Mouse (Mus musculus) c-Kit-negative CD71-positive TER-119-positive erythroid progenitor cells, embryonic 14.5 days (primary cell): ENCODE data around the gene Hoxa7.

Source experiments
- DNase-seq: peaks from one replicate; pipeline ENCODE4 v3.0.0-alpha.2; 2013; ENCODE audit warnings: low read depth, low spot score

The Hoxa7 gene

DNA sequence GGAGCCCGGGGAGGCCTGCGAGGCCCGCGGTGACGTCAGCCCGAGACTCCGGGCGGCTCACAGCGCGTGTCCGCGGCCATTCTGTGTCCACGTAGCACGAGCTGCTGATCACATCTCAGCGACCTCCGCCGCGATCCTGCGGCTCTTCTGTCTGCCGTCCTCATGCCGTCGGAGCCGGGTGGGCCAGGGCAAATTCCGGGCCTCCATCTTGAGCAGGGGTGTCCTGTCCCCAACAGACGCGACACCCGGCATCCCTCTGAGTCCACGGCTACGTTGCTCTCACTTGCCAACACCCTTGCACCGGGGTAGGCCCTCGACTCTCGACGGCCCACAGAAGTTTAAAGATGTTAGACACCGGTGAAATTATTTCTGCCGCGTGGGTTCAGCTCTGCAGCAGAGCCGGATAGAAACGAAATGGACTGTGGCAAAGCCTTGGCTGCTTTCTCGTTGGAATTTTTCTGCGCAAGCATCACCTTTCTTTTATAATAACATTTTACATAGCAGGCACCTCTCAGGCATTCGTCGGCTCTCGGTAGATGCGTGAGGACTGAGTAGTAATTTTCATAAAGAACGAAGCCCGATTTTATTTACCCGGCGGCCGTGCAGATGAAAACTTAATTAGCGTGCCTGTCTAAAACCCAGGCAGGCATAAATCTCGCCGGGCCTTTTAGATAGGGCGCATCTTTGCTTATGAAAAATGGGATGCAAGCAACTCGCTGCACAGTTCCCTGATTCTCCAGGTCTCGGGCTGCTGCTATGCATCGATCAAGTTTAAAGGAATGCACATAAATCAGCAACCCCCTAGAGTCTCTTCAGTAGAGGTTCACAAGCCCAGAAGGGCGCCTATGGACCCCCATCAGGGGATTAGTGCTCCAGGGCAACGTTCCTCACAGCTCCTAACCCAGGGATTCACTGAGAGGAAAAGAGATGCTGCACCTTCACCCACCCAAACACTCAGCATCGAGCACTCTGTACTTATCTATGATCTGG is 32.2 kb upstream of the Hoxa7 start:
- DNase-seq, result no peak

DNA sequence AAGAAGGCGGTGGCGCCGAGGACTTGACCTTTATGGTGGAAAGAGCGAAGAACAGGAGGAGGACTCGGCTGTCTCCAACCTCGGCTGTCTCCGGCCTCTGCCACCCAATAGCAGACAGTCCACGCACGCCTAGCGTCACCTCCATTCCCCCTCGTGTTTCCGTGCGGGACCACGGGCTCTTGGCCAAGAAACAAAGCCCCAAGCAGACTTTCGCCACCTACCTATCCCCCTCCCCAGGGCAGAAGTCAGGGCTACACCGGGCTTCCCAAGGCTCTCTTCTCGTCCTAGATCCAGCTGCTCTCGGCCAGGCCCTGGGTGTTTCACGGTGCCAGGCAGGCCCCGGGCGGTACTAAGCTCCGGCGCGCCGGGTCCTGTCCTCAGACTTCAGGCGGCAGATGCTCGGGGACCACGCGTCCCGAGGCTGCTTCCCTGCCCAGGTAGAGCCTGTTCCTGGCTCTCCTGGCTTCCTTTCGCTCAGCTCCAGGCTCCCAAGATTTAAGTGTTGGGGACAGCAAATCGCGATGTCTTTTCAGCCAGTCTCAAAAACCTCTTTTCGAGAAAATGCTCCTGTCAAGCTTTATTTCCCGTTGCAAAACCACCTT is 31.2 kb upstream of the Hoxa7 start:
- DNase-seq, result no peak

DNA sequence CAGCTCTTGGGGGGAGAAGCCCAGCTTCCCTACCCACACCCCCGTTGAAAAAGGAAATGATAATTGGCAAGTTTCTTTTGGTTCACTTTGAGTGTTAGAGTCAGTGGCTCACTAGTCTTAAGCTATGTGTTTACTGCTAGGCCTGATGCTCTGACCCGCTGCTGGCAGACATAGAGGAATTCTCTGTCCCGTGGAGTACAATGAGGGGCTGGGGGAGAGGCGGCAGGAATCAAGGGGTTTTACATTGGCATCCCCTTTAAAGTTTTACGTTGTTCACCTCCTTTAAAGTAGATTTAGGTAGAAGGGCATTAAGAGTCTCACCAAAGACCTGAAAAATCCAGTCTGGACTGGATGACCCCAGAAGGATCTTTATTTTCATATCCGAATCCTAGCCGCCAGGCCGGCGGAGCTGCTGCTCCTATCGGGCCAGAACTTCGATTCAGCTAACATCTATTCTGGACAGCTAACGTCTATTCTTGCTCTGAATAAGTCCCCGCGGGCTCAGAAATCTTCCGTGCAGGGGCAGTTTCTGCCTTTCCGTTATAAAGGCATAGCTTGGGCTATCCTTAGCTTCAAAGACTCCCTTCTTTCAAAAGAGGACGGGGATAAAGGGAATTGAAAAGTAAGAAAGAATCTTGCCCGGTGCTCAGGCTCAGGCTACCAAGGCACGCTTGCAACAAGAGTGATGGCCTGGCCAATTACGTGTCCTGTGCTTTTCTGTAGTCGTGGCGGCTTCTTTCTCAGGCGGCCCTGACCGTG is 30.5 kb upstream of the Hoxa7 start:
- DNase-seq, result no peak

DNA sequence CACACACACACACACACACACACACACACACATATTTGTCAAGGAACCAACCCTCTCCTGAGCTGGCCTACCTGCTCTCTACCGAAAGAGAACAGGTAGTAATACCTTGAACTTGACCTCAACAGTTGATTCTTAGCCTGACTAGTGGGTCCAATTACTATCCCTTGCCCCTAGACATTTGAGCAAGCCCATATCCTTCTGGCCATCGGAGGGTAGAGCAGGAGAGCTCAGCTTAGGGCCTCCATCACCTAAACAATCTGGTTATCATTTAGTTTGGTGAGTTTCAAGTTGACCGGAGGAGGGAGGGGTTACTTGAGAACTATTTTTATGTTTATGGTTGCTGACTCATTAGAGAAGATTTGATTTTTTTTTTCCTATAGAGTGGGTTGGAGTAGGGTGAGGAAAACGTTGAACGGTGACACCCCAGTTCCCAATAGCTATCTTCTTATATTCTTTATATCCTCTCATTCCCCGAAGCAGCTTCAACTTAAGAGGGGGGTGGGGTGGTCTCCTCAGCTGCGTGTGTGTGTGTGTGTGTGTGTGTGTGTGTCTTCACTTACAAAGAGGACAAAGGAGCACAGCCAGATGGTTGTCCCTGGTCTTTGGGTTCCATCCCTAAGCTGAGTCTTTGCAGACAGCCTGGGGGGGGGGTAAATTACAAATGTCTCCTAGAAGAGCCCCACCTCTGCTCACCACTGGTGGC is 29.7 kb upstream of the Hoxa7 start:
- DNase-seq, result no peak

DNA sequence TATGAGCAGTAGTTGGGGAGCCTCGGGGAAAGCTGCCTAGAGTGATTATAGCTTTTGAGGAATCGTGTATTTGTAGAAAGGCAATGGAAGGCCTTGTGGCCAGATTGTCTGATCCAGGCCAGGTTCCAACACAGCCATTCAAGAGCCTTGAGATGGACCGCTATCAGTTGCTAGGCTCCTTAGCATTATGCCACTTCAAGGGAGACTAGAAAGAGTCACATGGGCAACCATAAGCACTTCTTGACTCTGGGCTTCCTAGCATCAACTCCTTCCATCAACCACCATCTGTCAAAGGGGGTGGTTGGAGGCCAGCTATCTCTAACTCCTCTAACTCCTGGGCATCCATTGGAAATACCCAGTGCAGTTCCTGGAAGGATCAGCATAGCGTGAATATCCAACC is 28.2 kb upstream of the Hoxa7 start:
- DNase-seq, result no peak

DNA sequence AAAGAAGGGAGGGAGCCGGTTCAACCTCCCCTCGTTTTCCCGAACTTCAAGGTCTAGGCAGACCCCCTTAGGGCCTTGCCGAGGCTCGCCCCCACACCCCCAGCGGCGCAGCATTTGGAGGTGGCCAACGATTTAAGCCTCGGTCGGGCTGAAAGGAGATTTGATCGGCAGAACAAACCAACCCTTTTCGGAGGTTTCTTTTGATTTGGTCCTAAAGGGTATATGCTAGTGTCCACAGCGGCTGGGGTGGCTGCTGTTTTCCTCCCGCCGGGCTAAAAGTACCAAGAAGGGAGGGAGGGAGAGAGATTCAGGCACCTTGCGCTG is 27.7 kb upstream of the Hoxa7 start:
- no peak for DNase-seq

DNA sequence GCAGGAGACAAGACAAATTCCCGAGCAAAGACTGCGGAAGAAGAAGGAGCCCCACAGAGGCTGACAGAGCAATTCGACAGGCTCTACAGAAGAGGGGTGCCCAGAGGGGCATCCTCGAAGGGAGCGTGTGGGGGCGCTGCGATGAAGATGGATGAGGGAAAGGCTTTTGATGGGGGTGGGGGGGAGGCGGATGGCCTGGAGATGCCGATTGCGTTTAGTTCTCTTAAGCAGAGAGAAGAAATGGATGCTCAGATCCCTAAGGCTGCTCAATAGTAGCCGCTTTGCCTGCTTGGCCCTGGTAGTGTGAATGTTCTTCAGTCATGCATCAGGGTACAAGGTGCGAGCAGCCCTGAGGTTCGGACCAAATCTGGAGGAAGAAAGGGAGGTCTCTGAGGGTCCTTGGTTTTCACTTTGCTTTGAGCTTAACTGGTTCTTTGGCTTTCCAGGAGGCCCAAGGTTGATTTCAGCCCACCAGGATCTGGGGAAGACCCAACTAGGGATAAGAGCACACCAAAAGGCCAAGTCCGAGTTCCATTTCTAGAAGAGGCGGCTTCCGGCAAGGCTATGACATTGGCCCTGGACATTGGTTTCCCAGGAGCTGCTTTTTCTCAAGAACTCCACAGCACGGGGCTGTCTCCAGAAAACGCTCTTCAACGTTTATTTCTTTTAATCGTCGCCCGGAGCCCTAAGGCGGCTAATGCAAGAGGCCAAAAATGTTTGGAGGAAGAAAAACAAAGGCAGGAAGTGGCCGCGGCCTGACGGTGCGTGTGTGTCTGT is 27.2 kb upstream of the Hoxa7 start:
- DNase-seq, result no peak

DNA sequence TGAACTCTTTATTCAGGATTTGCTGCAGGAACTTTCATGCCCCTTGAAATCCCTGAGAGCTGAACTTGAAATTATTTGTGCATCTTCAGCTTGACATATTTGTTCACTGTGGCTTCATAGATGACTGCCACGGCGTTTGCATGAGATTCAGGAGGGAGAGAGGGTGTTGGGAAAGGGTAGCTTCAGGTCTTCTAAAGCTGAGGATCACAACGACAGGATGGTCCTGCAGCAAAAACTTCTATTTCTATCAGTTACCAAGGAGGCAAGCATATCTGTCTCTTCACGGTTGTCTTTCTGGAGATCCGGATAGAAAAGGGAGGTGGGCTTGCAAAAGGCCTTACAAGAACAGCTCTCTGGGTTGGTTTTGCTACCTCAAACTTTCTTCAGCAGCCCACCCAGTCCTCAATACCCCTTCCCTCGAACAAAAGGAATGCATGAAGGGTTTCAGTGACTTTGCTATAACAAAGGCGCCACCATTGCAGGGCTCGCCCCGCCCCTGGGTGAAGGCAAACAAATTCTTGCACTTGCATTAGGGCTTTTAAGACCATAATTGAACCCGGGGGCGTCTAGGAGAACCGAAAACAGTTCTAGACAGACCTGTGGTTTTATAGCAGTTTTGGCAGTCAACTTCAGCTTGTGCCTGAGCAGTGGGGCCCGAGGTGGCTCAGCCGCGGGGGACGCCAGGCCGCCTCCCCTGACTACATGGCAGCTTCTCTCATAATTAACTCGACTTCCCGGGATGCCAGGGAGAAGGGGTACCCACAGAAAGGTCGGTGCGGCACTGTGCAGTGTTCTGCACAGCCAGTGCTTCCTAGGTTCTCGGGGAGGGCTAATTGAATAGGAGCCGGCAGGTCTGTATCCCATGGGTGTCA is 26.3 kb upstream of the Hoxa7 start:
- no peak for DNase-seq

DNA sequence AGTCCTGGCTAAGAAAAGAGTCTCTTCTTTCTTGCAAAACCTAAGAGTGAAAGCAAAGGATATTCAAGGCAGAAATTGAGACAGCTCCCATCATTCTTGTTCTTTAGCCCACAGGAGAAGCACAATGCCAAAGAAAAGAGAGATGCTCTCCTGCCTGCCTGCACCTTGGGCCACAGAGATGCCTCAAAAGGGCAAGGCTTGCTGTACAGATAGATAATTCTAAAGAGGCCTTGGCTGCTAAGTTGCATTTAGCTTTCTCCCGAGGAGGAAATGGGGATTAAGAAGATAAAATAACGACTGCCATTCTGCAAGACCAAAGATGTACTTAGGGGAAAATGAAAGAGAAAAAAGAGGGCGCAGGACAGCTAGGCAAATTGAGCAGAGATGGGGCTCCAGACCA is 25.3 kb upstream of the Hoxa7 start:
- DNase-seq, result no peak

DNA sequence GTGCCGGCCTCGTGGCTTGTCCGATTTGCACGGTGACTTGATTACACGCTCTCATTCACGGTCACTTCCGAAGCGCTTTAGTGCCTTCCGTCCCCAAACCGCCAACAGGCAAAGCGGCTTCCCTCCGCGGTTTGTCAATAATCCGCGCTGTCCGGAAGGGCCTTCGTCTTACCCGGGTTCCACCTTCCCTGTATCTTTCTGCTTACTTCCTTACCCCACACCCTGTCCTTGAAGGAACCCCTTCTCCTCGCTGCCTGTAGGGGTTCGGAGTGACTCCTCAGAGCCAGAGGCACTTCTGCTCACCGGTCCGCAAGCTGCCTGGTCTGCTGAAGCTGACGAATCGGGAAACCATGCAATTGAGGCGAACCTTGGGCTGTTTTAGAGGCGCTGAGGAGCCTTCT is 24.7 kb upstream of the Hoxa7 start:
- DNase-seq, result no peak

DNA sequence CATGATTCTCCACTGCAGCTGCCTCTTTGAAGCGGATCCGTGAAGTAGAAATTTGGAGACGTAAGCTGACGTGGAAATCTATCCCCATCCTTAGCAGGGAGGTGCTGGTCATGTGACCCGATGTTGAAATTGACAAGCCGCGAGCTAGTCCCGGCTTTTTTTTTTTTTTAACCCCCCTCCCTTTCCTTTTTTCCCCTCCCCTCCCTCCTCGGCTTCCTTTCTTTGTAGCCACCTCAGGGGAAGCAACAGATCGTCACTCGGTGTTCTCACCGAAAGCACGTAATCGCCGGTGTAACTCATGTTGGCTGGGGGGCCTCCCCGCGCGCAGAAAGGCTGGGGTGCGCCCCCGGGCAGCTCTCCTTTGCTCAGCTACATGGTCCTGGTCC is 24.1 kb upstream of the Hoxa7 start, which contains the start of gene Hoxa11:
Gene Hoxa11, minus strand, starts transcription at position 54 of the 386 bp plus-strand sequence.
- DNase-seq, result no peak

DNA sequence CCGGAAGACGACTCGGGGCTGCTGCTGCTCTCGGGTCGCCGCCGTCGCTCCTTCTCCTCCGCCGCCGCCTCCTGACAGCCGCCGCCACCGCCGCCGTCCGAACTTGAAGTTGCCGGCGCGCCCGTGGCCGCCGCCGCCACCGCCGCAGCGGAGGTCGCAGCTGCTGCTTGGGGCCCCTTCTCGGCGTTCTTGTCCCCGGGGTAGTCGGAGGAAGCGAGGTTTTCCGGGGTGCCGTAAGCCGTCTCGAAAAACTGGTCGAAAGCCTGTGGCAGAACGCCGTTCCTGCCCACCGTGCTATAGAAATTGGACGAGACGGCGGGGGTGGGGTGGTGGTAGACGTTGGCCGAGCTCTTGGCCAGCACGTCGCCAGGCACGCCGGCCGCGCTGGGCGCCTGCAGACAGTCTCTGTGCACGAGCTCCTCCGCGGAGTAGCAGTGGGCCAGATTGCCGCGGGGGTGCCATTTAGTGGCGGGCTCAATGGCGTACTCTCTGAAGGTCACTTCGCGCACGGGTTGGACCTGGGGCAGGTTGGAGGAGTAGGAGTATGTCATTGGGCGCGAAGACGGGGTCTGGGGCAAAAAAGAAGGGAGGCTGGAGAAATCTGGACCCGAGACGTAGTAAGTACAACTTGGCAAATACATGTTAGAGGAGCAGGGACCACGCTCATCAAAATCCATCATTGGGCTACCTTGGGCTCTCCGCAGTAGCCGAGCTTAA is 23.5 kb upstream of the Hoxa7 start:
- no peak for DNase-seq

DNA sequence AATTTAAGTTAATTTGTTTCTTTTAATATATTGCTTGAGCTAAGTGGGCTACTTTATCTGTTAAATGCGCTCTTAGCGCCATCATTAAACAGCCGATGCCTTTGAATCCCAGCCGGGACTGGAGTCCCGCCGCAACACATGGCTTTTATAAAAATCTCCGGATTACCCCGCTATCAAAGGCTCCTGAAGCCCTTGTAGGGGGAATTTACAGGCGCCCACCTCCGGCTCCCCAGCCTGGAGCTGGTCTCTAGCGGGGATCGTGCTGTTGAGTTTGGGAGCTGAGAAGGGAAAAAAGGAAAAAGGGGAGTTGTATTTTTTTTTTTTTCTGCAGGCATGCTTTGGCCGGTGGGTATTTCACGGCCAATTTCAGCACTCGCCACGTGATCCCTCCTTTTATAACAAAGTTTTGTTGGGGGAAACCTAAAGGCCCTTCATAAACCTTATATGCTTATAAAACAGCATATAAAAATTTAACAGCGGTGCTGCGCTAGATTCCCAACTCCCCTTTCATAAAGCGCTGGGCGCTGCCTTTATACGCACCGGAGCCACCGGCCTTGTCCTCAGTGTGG is 22.9 kb upstream of the Hoxa7 start:
- no peak for DNase-seq

DNA sequence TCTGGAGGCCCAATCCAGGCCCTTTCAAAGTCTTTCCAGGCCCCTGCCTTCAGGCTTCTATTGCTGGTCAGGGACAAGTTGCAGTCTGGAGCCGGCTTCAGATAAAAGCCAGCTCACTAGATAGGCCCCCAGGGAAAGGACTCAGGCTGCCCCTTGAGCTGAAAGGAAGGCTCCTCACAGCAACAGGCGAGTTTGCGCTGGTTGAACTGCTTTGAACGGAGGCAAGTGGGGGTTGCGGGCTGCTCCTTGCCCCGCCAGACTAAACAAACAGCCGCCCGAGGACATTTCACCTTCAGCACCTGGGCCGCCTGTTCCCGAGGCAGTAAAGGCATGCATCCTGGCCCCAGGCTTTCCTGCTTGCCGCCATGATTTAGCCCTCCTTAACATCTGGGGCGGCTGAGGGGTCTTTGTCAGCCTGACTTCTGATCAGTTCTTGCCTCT is 22.0 kb upstream of the Hoxa7 start:
- no peak for DNase-seq

DNA sequence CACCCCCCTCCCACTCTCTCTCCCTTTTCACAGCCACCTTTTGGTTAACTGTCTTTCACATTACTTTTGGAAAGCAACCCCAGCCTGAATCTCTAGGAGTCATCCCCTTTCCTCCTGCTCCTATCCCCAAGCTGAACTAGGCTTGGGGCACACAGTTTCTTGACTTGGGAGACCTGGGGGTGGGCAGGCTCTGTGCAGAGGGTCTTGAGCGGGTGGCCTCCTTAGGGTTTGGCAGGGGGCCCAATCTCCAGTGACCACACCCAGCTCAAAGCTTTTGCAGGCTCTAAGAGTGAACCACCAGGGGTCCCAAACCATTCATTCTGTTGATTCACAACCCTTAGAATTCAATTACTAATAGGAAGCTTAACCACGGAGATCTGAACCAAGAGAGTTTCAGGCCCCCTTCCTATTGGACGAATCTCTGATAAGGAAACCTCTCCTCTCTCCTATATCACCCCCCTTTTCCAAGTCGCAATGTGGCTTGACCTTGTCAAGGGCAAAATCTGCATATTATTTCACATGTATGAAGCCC is 21.2 kb upstream of the Hoxa7 start:
- no peak for DNase-seq

DNA sequence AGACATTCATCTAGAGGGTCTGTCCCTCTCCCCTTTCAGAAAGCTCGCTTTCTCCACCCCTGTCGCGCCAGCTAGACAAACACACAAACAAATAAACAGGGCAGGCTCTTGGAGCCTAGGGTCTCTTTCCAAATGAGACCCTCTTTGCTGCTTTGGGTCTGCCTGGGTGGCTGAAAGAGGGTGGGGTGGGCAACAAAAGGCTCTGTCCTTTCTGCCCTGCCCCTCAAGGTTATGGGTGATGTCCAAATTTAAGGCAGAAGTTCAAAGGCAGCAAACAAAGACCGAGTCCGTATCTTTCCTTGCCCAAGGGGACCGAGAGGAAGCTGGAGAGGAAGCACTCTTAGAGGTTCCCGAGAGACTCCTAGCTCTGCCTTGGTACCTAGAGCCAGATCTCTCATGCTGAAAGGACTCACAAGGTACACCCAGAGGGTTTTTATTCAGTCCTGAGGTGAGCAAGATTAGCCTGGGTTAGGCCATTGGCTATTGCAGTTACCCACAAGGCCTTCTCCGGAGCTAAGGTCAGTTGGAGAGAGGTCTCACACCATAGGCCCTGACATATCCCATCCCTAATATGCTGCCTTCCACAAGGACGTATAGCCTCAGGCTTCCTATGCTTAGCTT is 19.5 kb upstream of the Hoxa7 start:
- DNase-seq, result no peak

DNA sequence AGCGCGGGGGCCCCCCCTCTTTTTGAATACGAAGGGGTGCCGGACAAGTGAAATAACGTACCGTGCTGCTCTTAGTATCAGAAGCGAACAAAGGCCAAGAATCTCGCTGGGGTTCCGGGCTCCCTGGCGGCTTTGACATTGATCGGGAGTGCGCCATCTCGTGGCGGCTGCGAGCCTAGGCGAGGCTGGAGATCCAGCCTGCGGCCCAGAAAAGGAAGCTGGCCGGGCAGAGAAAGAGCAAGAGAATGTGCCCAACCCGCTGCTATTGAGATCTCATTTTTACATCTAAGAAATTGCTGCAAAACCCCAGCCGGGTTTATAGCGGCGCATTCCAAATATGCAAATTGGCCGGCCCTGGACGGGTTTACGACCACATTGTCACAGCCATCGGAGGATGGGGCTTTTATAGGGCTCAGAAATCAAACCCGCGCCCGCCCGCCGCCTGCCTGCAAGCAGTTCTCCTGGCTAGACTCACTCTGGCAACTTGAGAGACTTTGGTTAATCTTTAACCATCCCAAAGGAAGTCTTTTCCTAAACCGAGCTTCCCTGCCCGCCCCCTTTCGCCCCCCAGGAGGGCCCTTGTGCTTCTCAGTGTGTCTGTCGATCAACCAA is 18.8 kb upstream of the Hoxa7 start, which contains the start of gene Hoxa10:
Gene Hoxa10, minus strand, starts transcription at position 466 of the 612 bp plus-strand sequence.
- DNase-seq, result no peak
